Mouse (Mus musculus) limb, embryonic 15.5 days (tissue): Measurements from ENCODE around the gene Napepld. TPM values are rescaled to one million over a fixed set of nuclear protein-coding genes. Genes with fewer than 3 reads are reported as not detected.
"Not testable (repeated sequence)": the region's sequence is repeated elsewhere in the genome, so short reads cannot be mapped to it uniquely, and the experiment has no call there.

Source experiments
- ATAC-seq: fragments of 200-750 bp; cut with Nextera tagmentation; 2 replicates; pipeline ENCODE4 v1.8.0; 2017; ENCODE audit warnings: low read depth, moderate TSS enrichment; ENCODE audit not compliant: insufficient number of reproducible peaks, low FRiP score, low TSS enrichment
- H3K27ac ChIP-seq: fragments of 300-500 bp; sonication (generic); 2 replicates; pipeline ENCODE4 v1.5.1; 2015; ENCODE audit warnings: moderate library complexity, mild to moderate bottlenecking, inconsistent platforms
- H3K27me3 ChIP-seq: fragments of 300-500 bp; sonication (generic); 2 replicates; pipeline ENCODE4 v1.6.1; 2015; ENCODE audit warnings: inconsistent platforms
- H3K36me3 ChIP-seq: fragments of 300-500 bp; sonication (generic); 2 replicates; pipeline ENCODE4 v1.6.1; 2015; ENCODE audit warnings: inconsistent platforms
- H3K4me1 ChIP-seq: fragments of 300-500 bp; sonication (generic); 2 replicates; pipeline ENCODE4 v1.6.1; 2015; ENCODE audit warnings: inconsistent platforms
- H3K4me2 ChIP-seq: fragments of 300-500 bp; sonication (generic); 2 replicates; pipeline ENCODE4 v1.6.1; 2015; ENCODE audit warnings: mild to moderate bottlenecking, inconsistent platforms
- H3K4me3 ChIP-seq: fragments of 300-500 bp; sonication (generic); 2 replicates; pipeline ENCODE4 v1.5.1; 2015; ENCODE audit warnings: mild to moderate bottlenecking, inconsistent platforms
- H3K9ac ChIP-seq: fragments of 300-500 bp; sonication (generic); 2 replicates; pipeline ENCODE4 v1.6.1; 2015; ENCODE audit warnings: inconsistent platforms
- H3K9me3 ChIP-seq: fragments of 300-500 bp; sonication (generic); 2 replicates; pipeline ENCODE4 v1.6.1; 2016; ENCODE audit warnings: inconsistent platforms
- WGBS: fragments of 180-500 bp; shearing (Covaris S2); methylation state at CpG from one replicate; pipeline ENCODE4 v1.1.7; 2015; 5-methylcytosine and 5-hydroxymethylcytosine counted together
- polyA plus RNA-seq: library from polyadenylated mRNA; unstranded; fragments of >200 nt; fragmentation: Nextera tagmentation; extraction: Ambion mirVana; gene quantifications from 2 replicates; pipeline ENCODE4 v1.2.1, GENCODE M21; 2015

Gene Napepld
- polyA plus RNA-seq, 1 experiment from 2014 or later = 2.0 TPM

DNA sequence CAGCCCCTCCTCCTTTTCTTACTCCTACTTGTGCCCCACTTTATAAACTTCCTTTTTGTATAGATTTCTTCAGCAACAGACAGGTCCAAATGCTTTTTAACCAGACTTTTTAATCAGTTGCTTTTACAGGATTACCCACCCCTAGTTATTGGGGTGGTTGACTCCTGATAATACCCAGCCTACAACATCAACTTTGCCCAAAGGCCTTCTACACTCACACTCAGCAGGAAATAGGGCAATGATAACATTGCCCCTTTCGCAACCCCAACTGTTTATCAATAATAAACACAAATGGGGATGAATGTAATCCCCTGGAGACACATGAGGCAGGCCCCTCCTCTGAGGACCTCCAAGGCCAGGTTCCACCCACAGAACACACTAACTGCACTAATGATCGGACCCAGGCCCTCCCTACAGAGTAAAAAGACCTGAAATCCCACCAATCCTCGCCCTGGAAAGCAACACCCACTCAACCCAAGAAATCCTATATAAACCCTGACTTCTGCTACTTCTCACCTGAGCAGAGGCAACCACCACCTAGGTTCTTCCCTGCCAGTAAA lies 84.7 kb downstream of the Napepld start:
- Histone ChIP-seq H3K4me3 (no peak overlapping the region), H3K4me2 (no peak overlapping the region), H3K36me3 (no peaks in the 10 kb centered on the region), H3K27me3 (no peaks in the 10 kb centered on the region), H3K9me3 (no peaks in the 10 kb centered on the region), H3K27ac (no peak overlapping the region), H3K4me1 (no peaks in the 10 kb centered on the region), H3K9ac (no peak overlapping the region)
- 72% methylated on average over 3 of the region's 3 CpGs for WGBS
- ATAC-seq = no peak

DNA sequence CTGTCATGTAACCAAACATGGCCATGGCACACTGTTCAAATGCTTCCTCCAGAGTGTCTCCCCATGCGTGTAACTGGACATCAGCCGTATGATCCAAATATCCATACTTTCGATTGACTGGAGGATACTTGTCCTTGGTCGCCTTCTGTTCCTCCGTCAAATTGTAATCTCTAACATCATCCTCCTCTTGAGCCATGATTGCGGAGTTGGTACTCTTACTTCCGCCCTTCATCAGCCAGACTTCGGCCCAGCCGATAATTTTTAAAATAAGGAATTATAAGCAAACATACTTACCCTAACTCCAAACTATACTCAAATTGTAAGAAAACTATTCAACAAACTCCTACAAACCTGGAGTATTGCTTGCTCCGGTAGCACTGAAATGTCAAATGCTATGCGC lies 86.9 kb downstream of the Napepld start:
- H3K27me3 ChIP-seq, H3K36me3 ChIP-seq, H3K9me3 ChIP-seq, H3K4me2 ChIP-seq, H3K27ac ChIP-seq, ATAC-seq, H3K4me1 ChIP-seq, H3K9ac ChIP-seq, H3K4me3 ChIP-seq: not testable (repeated sequence)
- 96% methylated on average over 11 of the region's 11 CpGs for WGBS

Other genes starting within 250 kb of the Napepld start
- 106 and 121 TPM in 2 replicates for gene Lrrc17, start 157.8 kb downstream of the Napepld start, polyA plus RNA-seq
- 0.27 TPM in 1 of 2 replicates, not detected in the other for gene Fbxl13, start 55.8 kb downstream of the Napepld start, polyA plus RNA-seq
- gene Armc10, start 55.6 kb downstream of the Napepld start, polyA plus RNA-seq = 27.5 and 35.7 TPM in 2 replicates
- gene Pmpcb, start 35.7 kb upstream of the Napepld start, polyA plus RNA-seq = 67.7 and 80.0 TPM in 2 replicates
- 51.0 and 52.1 TPM in 2 replicates for gene Dnajc2, start 83.9 kb upstream of the Napepld start, polyA plus RNA-seq
- 170 and 174 TPM in 2 replicates for gene Psmc2, start 83.9 kb upstream of the Napepld start, polyA plus RNA-seq
- gene Slc26a5, start 164.2 kb upstream of the Napepld start, polyA plus RNA-seq = 0.06 TPM in 1 of 2 replicates, not detected in the other